Mouse (Mus musculus): ENCODE results near the gene Eml3.
A peak's percentile ranks its signal among the peaks of the same experiment; 100 is the strongest.
"Not testable (repeated sequence)": the region's sequence is repeated elsewhere in the genome, so short reads cannot be mapped to it uniquely, and the experiment has no call there.

Gene Eml3

DNA sequence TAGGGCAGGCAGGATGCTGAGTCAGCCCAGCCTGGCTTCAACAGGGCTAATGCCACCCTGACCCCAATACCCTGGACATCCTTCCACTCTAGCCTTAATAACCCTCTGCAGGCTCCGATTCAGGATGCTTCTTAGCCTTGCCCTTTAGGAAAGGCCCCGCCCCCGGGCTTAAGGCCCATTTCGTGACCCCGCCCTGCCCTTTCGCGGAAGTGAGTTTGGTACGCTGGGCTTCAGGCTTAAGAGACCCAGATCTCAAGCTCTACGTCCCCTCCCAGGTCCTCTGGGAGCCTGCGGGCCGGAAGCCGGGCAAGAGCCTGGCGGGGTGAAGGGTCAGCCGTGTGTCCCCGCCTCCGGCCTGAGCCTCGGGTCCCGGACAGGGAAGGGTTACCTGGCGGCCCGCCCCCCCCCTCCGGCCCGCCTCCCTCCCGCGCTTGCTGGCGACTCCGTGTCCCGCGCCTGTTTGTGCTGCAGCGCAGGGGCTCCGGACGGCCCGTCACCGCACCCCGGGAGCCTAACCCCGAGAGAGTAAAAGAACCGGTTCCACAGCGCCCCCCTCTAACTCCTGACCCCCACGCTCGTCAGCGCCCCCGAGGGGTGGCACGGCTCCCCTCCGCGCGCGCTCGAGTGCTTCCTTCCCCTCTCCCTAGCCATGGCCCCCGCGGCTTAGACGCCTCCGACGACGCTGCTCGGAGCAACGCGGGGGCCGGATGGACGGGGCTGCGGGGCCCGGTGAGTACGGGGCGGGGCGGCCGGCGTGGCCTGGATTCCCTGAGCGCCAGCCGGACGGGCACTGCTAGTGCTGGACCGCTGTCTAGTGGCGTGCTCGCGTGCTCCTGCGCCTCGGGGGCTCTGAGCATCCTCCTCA, at the start of gene Eml3, which contains the start of gene Rom1:
TSS of gene Eml3 (plus strand) at position 329 of the 865 bp plus-strand sequence.
TSS of gene Rom1 (minus strand) at position 133 of the 865 bp plus-strand sequence.
- DNase-seq (ENCODE audit: low read depth, low spot score), result peak; percentile 93

GRCm38 (mm10) chr19:8880311-8881033, 48.9 kb upstream of the Eml3 start, which contains the start of gene Uqcc3:
Gene Uqcc3 (minus strand): TSS chr19:8880923.
- DNase-seq (ENCODE audit: low read depth, low spot score), result peak; percentile 94

GRCm38 (mm10) chr19:8881034-8881392, 48.3 kb upstream of the Eml3 start:
- DNase-seq (ENCODE audit: low read depth, low spot score), result no peak

GRCm38 (mm10) chr19:8883616-8884015, 45.7 kb upstream of the Eml3 start, which contains the start of the genes Lbhd1 and Gm49403:
Gene Lbhd1 (plus strand): TSS chr19:8883732.
Gene Gm49403 (plus strand): TSS chr19:8883930.
- no peak for DNase-seq (ENCODE audit: low read depth, low spot score)

DNA sequence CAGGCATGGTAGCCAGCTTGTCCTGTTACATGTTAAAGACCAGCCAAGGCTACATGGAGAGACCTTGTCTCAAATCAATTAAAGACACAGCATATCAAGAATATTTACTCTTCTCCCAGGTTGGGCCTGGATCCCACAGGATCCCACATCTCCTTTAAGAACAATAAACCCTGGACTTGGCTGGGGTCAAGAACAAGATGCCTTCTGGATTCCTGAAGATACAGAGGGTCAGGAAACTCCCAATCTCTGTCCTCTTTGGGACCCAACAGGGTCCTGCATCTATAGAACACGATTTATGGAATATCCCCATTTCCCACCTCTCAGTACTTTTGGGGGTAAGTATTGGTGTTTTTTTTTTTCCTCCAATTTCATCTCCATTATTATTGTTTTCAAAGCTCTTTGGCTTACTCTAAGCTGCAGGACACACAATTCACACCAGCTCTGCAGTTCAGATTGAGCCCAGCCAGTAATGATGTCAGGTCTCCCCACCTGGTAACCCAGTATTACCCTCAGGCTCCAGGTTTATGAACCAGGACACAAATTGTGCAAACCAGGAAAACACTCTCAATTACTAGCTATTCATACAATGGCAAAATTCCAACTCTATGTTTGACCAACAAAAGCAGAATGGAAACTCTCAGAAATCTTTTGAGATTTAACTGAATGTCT, 42.3 kb upstream of the Eml3 start:
- peak; percentile 63 for DNase-seq (ENCODE audit: low read depth, low spot score)

- peak; percentile 67 for DNase-seq (ENCODE audit: low read depth, low spot score)
Observed at GRCm38 (mm10) chr19:8887585-8888463, 41.5 kb upstream of the Eml3 start.

DNA sequence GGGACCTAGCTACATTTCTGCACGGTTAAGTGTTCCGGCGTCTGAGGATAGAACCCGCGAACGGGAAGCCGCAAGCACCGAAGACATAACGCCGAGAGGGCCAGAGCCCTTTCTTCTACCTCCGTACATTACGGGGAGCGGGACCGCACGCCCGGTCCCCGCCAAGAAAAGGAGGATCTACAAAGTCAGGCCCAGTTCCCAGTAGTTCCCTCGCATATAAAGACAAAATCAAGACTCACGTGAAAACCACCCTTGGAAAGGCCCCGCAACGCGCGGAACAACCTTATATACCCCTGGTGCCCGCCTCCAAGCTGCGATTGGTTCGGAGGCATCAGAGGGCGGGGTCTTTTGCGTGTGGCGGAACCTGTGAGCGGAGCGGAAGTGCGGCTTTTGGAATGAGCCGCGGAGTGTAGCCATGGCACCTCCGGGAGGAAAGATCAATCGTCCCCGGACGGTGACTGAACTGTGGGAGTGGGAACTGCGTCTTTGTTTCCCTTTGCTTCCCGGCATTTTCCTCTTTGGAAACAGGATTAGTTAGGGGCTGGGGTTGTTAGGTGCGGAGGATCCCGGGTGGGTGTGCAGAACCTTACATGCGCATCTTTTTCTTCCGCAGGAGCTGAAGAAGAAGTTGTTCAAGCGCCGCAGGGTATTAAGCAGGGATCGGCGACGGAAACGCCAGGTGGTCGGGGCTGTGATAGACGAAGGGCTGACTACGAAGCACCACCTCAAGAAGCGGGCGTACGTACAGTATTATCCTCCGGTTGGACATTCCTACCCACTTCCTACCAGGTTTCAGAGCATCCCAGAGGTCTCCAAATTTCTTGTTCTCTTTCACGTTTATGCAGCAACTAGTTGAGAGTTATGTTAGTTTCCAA, 40.6 kb upstream of the Eml3 start, which contains the start of the genes 1810009A15Rik and Gm49416:
TSS of gene 1810009A15Rik (plus strand) at position 343 of the 875 bp plus-strand sequence.
TSS of gene Gm49416 (plus strand) at position 416 of the 875 bp plus-strand sequence.
- peak; percentile 99 for DNase-seq (ENCODE audit: low read depth, low spot score)

DNA sequence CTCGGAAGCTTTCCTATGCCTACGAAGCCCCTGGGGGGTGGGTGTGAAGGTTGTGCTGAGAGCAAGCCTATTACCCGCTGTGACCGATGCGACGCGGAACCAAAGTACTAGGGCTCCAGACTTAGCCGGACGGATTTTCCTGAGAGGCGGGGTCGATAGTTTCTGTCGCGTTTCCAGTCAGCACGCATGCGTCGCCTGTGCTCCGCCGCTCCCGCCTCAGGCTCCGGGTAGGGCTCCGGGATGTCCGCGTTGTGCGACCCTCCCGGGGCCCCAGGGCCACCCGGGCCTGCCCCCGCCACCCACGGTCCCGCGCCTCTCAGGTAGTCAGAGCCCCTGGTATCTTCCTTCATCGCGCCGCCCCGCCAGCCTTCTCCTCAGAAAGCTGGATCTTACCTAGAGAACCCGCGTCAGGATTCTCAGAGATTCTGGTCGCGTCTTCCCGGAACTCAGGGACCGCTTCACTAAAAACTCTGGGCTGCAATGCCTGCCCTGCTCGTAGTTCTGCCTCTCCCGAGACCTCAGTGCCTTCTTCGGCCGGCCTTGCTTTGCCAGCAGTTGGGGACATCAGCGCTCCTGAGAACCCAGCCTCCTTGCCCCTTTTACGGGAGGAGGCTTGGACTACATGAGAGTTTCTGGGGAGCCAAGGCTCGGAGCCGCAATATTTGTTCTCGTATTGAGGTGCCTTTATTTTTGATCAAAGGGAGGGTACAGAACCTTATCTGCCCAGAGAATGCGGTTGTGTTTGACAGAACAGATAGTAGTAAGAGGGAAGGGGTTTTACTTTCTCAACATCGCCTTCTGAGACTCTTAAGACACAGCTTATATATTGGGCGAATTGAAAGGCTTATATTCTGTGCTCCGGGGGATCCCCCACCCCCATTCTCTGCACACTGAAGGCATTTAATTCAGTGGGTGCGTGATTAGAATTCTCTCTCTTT, 36.3 kb upstream of the Eml3 start, which contains the start of gene Ints5:
TSS of gene Ints5 (plus strand) at position 177 of the 938 bp plus-strand sequence.
- peak; percentile 94 for DNase-seq (ENCODE audit: low read depth, low spot score)

DNA sequence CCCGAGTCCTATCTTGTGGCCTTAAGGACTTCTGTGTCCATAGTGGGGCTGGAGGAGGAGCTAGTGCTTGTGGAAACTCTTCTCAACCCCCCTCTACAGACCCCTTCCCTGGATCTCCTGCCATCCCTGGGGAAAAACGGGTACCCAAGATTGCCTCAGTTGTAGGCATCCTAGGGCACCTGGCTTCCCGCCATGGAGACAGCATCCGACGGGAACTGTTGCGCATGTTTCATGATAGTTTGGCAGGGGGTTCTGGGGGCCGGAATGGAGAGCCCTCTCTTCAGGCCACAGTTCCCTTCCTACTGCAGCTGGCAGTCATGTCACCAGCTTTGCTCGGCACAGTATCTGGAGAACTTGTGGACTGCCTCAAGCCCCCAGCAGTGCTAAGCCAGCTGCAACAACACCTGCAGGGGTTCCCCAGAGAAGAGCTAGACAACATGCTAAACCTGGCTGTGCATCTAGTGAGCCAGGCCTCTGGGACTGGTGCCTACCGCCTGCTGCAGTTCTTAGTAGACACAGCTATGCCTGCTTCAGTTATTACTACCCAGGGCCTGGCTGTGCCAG, 33.9 kb upstream of the Eml3 start:
- no peak for DNase-seq (ENCODE audit: low read depth, low spot score)

- not testable (repeated sequence) for DNase-seq (ENCODE audit: low read depth, low spot score)
Observed at GRCm38 (mm10) chr19:8896231-8896630, 33.1 kb upstream of the Eml3 start.

DNA sequence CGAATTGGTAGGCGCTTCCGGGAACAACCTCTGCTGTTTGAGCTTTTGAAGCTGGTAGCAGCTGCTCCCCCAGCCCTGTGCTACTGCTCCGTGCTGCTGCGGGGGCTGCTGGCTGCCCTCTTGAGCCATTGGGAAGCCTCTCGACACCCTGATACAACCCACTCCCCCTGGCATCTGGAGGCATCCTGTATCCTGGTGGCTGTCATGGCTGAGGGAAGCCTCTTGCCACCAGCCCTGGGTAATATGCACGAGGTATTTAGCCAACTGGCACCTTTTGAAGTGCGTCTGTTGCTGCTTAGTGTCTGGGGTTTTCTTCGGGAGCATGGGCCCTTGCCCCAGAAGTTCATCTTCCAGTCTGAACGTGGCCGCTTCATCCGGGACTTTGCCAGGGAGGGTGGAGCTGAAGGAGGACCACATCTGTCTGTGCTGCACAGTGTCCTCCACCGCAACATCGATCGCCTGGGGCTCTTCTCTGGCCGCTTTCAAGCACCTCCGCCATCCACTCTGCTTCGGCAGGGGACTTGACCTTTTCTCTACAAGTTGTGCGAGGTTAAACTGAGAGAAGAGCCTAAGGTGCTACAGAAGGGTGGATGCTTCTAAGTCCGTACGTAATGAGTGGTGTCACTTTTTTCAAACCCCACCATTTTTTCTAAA, 32.0 kb upstream of the Eml3 start:
- DNase-seq (ENCODE audit: low read depth, low spot score), result peak; percentile 82

DNA sequence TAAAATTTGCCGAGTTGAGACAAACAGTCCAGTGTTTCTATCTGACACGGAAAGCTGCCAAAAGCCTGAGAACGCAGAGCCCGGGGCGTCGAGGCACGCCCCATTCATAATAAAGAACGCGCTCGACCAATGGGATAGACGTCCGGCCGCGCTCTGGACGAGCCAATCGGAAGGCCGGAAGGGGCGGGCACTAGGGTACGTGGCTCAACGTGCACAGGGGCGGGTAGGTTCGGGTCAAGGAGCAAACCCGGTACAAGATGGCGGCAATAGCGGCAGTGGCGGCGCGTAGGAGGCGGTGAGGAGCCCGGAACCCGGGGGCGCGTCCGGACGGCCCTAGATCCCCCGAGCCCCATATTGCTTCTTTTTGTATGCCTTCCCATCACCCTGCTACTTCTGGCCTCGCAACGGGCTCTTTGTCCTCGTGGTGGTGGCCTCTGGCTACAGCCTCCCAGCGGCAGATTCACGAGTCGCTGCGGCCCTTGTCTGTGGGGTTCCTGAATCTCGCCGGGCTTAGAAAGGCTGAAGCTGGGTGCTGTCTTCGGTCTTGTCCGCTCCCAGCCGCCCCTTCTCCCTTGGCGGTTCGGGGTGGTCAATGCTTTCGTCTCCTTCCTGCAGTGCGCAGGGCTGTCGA, 31.4 kb upstream of the Eml3 start, which contains the start of gene Ganab:
TSS of gene Ganab (plus strand) at position 207 of the 631 bp plus-strand sequence.
- DNase-seq (ENCODE audit: low read depth, low spot score), result peak; percentile 98

DNA sequence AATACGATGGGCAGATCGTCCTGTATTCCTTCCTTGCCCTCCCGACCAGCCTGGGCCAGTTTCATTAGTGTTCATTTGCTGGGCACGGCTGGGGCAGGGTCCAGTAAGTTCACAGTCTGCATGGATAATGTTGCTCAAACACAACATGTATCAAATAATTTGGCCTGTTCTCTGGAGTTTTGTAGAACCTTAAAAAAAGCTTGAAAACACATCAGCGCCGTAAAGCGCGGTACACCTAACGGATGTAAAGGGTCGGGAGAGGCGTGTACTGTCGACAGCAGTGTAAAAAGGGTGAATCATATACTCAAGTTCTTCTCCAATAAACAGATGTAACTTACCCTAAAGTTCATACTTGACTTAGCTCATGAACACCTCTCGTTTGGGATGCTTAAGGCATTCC, 30.8 kb upstream of the Eml3 start:
- no peak for DNase-seq (ENCODE audit: low read depth, low spot score)

DNA sequence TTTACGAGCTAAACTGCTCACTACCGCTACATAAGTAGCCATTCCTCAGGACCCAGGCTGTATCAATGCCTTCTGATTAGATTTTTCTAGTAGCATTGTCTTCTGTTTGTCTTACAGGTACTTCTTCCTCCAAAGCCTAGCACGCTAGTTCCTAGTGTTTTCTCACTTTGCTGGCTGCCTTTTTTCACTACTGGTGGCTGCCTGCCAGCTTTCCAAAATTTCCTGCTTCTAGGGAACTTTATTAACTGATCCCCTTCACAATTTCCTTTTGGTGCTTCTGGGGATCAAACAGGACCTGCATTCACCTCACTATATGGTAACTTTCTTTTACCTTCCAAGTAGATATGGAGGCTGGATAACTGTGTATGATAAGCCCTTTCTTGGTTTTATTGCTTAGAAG, 30.3 kb upstream of the Eml3 start:
- no peak for DNase-seq (ENCODE audit: low read depth, low spot score)

GRCm38 (mm10) chr19:8903412-8903811, 25.9 kb upstream of the Eml3 start:
- DNase-seq (ENCODE audit: low read depth, low spot score), result no peak

GRCm38 (mm10) chr19:8908531-8908930, 20.8 kb upstream of the Eml3 start:
- no peak for DNase-seq (ENCODE audit: low read depth, low spot score)

GRCm38 (mm10) chr19:8911810-8912209, 17.5 kb upstream of the Eml3 start:
- DNase-seq (ENCODE audit: low read depth, low spot score), result no peak
